In genomic region chr3:84224982-84225381, GRCm38 (mm10) we compare ENCODE assay signal across 16 mouse cellular contexts. TPM values are rescaled to one million over a fixed set of nuclear protein-coding genes. Genes with fewer than 3 reads are reported as not detected.
A peak's percentile ranks its signal among the peaks of the same experiment; 100 is the strongest.
DNase-seq lines count a peak whose midpoint lies in the region; ATAC-seq and TF ChIP-seq lines count a peak whose summit lies in the region.
"Had no signal": no experiment of that assay in that cellular context is flagged by ENCODE, and none has a peak within 500 bp of the region (broad histone marks: within the 10 kb centered on the region; RNA-seq: fewer than 3 reads in every experiment).

No protein-coding gene starts in this region.

- no peak overlapping the region for H3K9ac ChIP-seq in hindbrain, postnatal 0 days (replicated peaks; ENCODE audit: low read length)
- H3K9ac ChIP-seq in hindbrain, embryonic 14.5 days = no peak overlapping the region
- H3K9ac ChIP-seq in midbrain, postnatal 0 days (replicated peaks; ENCODE audit: low read length, poor library complexity, severe bottlenecking) = no peak overlapping the region
- H3K9ac ChIP-seq in midbrain, embryonic 11.5 days (ENCODE audit: low read length) = no peak overlapping the region
- H3K9ac ChIP-seq: embryonic facial prominence, embryonic 12.5 days; hindbrain, embryonic 15.5 days; limb, embryonic 15.5 days; midbrain, embryonic 15.5 days had no signal

- WGBS in hindbrain, postnatal 0 days = 10% methylated on average over 2 of the region's 2 CpGs
- 13% methylated on average over 2 of the region's 2 CpGs for WGBS in hindbrain, embryonic 14.5 days
- whole genome bisulfite sequencing in midbrain, postnatal 0 days = 19% methylated on average over 2 of the region's 2 CpGs
- 15% methylated on average over 2 of the region's 2 CpGs for WGBS in midbrain, embryonic 11.5 days

- no peak for DNase-seq in hindbrain, postnatal 0 days (ENCODE audit: low spot score)
- no peak for DNase-seq in hindbrain, embryonic 14.5 days (ENCODE audit: low spot score)
- no peak for DNase-seq in midbrain, postnatal 0 days (ENCODE audit: low spot score)
- no peak for DNase-seq in midbrain, embryonic 11.5 days (ENCODE audit: low spot score, missing footprints)
- no peak for DNase-seq in Patski (ENCODE audit: low read depth, low spot score)
- DNase-seq in thymus, postnatal 14 days = peak; percentile 25
- no peak for DNase-seq in right cerebral cortex, postnatal 25 days
- DNase-seq in kidney, postnatal 10 days = no peak
- DNase-seq: right cerebral cortex, postnatal 4 days had no signal

- no peak overlapping the region for H3K27ac ChIP-seq in hindbrain, postnatal 0 days
- no peak overlapping the region for H3K27ac ChIP-seq in hindbrain, embryonic 14.5 days
- no peak overlapping the region for H3K27ac ChIP-seq in midbrain, postnatal 0 days (ENCODE audit: low read depth, low read length)
- no peak overlapping the region for H3K27ac ChIP-seq in midbrain, embryonic 11.5 days (ENCODE audit: low read depth, low read length)
- H3K27ac ChIP-seq: embryonic facial prominence, embryonic 12.5 days; hindbrain, embryonic 15.5 days; limb, embryonic 15.5 days; midbrain, embryonic 15.5 days had no signal

- ATAC-seq in hindbrain, postnatal 0 days = no peak
- ATAC-seq in hindbrain, embryonic 14.5 days (ENCODE audit: low FRiP score) = no peak
- ATAC-seq in midbrain, postnatal 0 days (ENCODE audit: low FRiP score) = no peak
- no peak for ATAC-seq in midbrain, embryonic 11.5 days (ENCODE audit: low FRiP score)
- ATAC-seq in Patski = no peak
- ATAC-seq: midbrain, embryonic 15.5 days had no signal

- in situ Hi-C loops in Patski (cut with MboI; ENCODE audit: low pct_unique_long_range_greater_than_20kb) = no loop called here

- H3K4me2 ChIP-seq in hindbrain, postnatal 0 days (ENCODE audit: low read depth, low read length) = no peak overlapping the region
- no peak overlapping the region for H3K4me2 ChIP-seq in hindbrain, embryonic 14.5 days (replicated peaks)
- H3K4me2 ChIP-seq in midbrain, postnatal 0 days (ENCODE audit: low read depth, low read length, poor library complexity, severe bottlenecking) = no peak overlapping the region
- no peak overlapping the region for H3K4me2 ChIP-seq in midbrain, embryonic 11.5 days
- H3K4me2 ChIP-seq: embryonic facial prominence, embryonic 12.5 days; heart, embryonic 11.5 days; hindbrain, embryonic 15.5 days; limb, embryonic 15.5 days; midbrain, embryonic 15.5 days had no signal

- POLR2A ChIA-PET in Patski (lab: Charles Lee) = interaction anchor here (0.7 to 1.2 kb wide), 2 partner anchors 10 to 17 kb away, joined by 3 read pairs; no protein-coding TSS in a partner anchor

- H3K36me3 ChIP-seq in hindbrain, postnatal 0 days (ENCODE audit: insufficient read depth, low read length) = no peaks in the 10 kb centered on the region
- H3K36me3 ChIP-seq in hindbrain, embryonic 14.5 days (replicated peaks; ENCODE audit: control insufficient read depth, insufficient read depth) = no peaks in the 10 kb centered on the region
- H3K36me3 ChIP-seq in midbrain, postnatal 0 days (ENCODE audit: insufficient read depth, low read length) = no peaks in the 10 kb centered on the region
- H3K36me3 ChIP-seq in midbrain, embryonic 11.5 days (ENCODE audit: control insufficient read depth, insufficient read depth, low read length) = no peaks in the 10 kb centered on the region
- H3K36me3 ChIP-seq: embryonic facial prominence, embryonic 12.5 days; hindbrain, embryonic 15.5 days; limb, embryonic 15.5 days; midbrain, embryonic 15.5 days had no signal

- H3K9me3 ChIP-seq in hindbrain, postnatal 0 days (ENCODE audit: low read length) = no peaks in the 10 kb centered on the region
- H3K9me3 ChIP-seq in hindbrain, embryonic 14.5 days (ENCODE audit: control insufficient read depth, low read length) = no peaks in the 10 kb centered on the region
- no peaks in the 10 kb centered on the region for H3K9me3 ChIP-seq in midbrain, postnatal 0 days (ENCODE audit: low read length)
- no peaks in the 10 kb centered on the region for H3K9me3 ChIP-seq in midbrain, embryonic 11.5 days (ENCODE audit: control insufficient read depth, low read length)
- H3K9me3 ChIP-seq: embryonic facial prominence, embryonic 12.5 days; hindbrain, embryonic 15.5 days; limb, embryonic 15.5 days; midbrain, embryonic 15.5 days had no signal

- CTCF ChIA-PET in Patski (lab: Charles Lee) = interaction anchor here (1.3 to 2.7 kb wide), 4 partner anchors 13 to 88 kb away, joined by 3 to 8 read pairs (median 4); no protein-coding TSS in a partner anchor

- no peaks in the 10 kb centered on the region for H3K27me3 ChIP-seq in hindbrain, postnatal 0 days (ENCODE audit: insufficient read depth, low read length)
- H3K27me3 ChIP-seq in hindbrain, embryonic 14.5 days (ENCODE audit: control insufficient read depth, insufficient read depth, low read length) = no peaks in the 10 kb centered on the region
- no peaks in the 10 kb centered on the region for H3K27me3 ChIP-seq in midbrain, postnatal 0 days (ENCODE audit: insufficient read depth, low read length)
- H3K27me3 ChIP-seq in midbrain, embryonic 11.5 days (ENCODE audit: control insufficient read depth, insufficient read depth, low read length) = no peaks in the 10 kb centered on the region
- no peaks in the 10 kb centered on the region for H3K27me3 ChIP-seq in Patski
- H3K27me3 ChIP-seq: embryonic facial prominence, embryonic 12.5 days; hindbrain, embryonic 15.5 days; limb, embryonic 15.5 days; midbrain, embryonic 15.5 days had no signal

- H3K4me3 ChIP-seq in hindbrain, postnatal 0 days (ENCODE audit: low read length) = no peak overlapping the region
- no peak overlapping the region for H3K4me3 ChIP-seq in hindbrain, embryonic 14.5 days (replicated peaks; ENCODE audit: low read length)
- H3K4me3 ChIP-seq in midbrain, postnatal 0 days (ENCODE audit: low read depth, low read length) = no peak overlapping the region
- no peak overlapping the region for H3K4me3 ChIP-seq in midbrain, embryonic 11.5 days (ENCODE audit: low read depth, low read length)
- H3K4me3 ChIP-seq: embryonic facial prominence, embryonic 12.5 days; hindbrain, embryonic 15.5 days; limb, embryonic 15.5 days; midbrain, embryonic 15.5 days had no signal

- H3K4me1 ChIP-seq in hindbrain, postnatal 0 days (ENCODE audit: insufficient read depth, low read length) = peaks cover 5% of the 10 kb centered on the region; the same call in 1 of the 2 replicates
- peaks cover 15% of the 10 kb centered on the region; the same call in 1 of the 2 replicates for H3K4me1 ChIP-seq in hindbrain, embryonic 14.5 days (replicated peaks; ENCODE audit: control insufficient read depth, insufficient read depth, low read length)
- no peaks in the 10 kb centered on the region; the same call in 1 of the 2 replicates for H3K4me1 ChIP-seq in midbrain, postnatal 0 days (ENCODE audit: insufficient read depth, low read length)
- H3K4me1 ChIP-seq in midbrain, embryonic 11.5 days (ENCODE audit: control insufficient read depth, insufficient read depth, low read length) = peaks cover 14% of the 10 kb centered on the region

- peak; percentile 51 for TF ChIP-seq CTCF in hindbrain, postnatal 0 days (IDR thresholded peaks at IDR 0.05; ENCODE audit: low read depth)
- peak; percentile 52 for TF ChIP-seq CTCF in midbrain, postnatal 0 days (IDR thresholded peaks at IDR 0.05)
- peak; percentile 40 for TF ChIP-seq CTCF in Patski (IDR thresholded peaks at IDR 0.05)

RNA-seq across cellular contexts. Expression of gene Gm6525, which starts 51.1 kb away (rescaled TPM):
- total RNA-seq in hindbrain, postnatal 0 days (2014; rRNA removed) = not detected in 2 replicates
- 2.3 and 2.8 TPM in 2 replicates for polyA plus RNA-seq in hindbrain, postnatal 0 days (2015; fragmentation: Nextera tagmentation; extraction: Ambion mirVana)
- polyA plus RNA-seq in hindbrain, embryonic 14.5 days (2014; fragmentation: Nextera tagmentation; extraction: Ambion mirVana) = 0.74 and 2.7 TPM in 2 replicates
- total RNA-seq in midbrain, postnatal 0 days (2014; rRNA removed) = 0.90 TPM in 1 of 2 replicates, not detected in the other
- polyA plus RNA-seq in midbrain, postnatal 0 days (2015; fragmentation: Nextera tagmentation; extraction: Ambion mirVana) = 1.0 and 2.2 TPM in 2 replicates
- 0.83 and 1.4 TPM in 2 replicates for polyA plus RNA-seq in midbrain, embryonic 11.5 days (2014; fragmentation: Nextera tagmentation; extraction: Ambion mirVana)
- 0.47 TPM for polyA plus RNA-seq in Patski (2021)
- total RNA-seq: layer of hippocampus, postnatal 14 days; neutrophil, adult 5-6 weeks had no signal
- polyA plus RNA-seq: heart, embryonic 11.5 days had no signal
